Mouse (Mus musculus): ENCODE data around the gene Taf3. TPM values are rescaled to one million over a fixed set of nuclear protein-coding genes. Genes with fewer than 3 reads are reported as not detected.

Taf3 gene
- polyA plus RNA-seq, 1 experiment = 6.9 TPM

GRCm38 (mm10) chr2:9958011-9958410 lies 90.4 kb downstream of the Taf3 start:
- 90% methylated on average over 6 of the region's 6 CpGs for WGBS

GRCm38 (mm10) chr2:9956546-9956945 lies 91.8 kb downstream of the Taf3 start:
- WGBS = 39% methylated on average over 2 of the region's 2 CpGs
- Histone ChIP-seq H3K27me3 (ENCODE audit: control insufficient read depth, insufficient read depth, low read length) (no peaks in the 10 kb centered on the region), H3K4me3 (ENCODE audit: low read depth, low read length) (no peak overlapping the region), H3K36me3 (ENCODE audit: control insufficient read depth, insufficient read depth, low read length) (peaks cover 2% of the 10 kb centered on the region; the same call in 1 of the 2 replicates), H3K4me1 (ENCODE audit: control insufficient read depth, insufficient read depth, insufficient read length, low read length) (no peaks in the 10 kb centered on the region; the same call in 1 of the 2 replicates), H3K27ac (ENCODE audit: insufficient read depth, low read depth, low read length) (no peak overlapping the region)
- no peak for TF ChIP-seq POLR2A (IDR thresholded peaks at IDR 0.05; ENCODE audit: low read depth, low read length)
- TF ChIP-seq CTCF (IDR thresholded peaks at IDR 0.05; ENCODE audit: extremely low read depth, insufficient read length, insufficient replicate concordance, low read depth, low read length) = no peak

More at GRCm38 (mm10) chr2:9958011-9958410, 90.4 kb downstream of the Taf3 start:
- H3K4me3 ChIP-seq (ENCODE audit: low read depth, low read length) = no peak overlapping the region
- H3K27ac ChIP-seq (ENCODE audit: insufficient read depth, low read depth, low read length) = no peak overlapping the region
- H3K4me1 ChIP-seq (ENCODE audit: control insufficient read depth, insufficient read depth, insufficient read length, low read length) = no peaks in the 10 kb centered on the region; the same call in 1 of the 2 replicates
- no peaks in the 10 kb centered on the region for H3K27me3 ChIP-seq (ENCODE audit: control insufficient read depth, insufficient read depth, low read length)
- TF ChIP-seq CTCF (IDR thresholded peaks at IDR 0.05; ENCODE audit: extremely low read depth, insufficient read length, insufficient replicate concordance, low read depth, low read length) (no peak), POLR2A (IDR thresholded peaks at IDR 0.05; ENCODE audit: low read depth, low read length) (no peak)
- H3K36me3 ChIP-seq (ENCODE audit: control insufficient read depth, insufficient read depth, low read length) = no peaks in the 10 kb centered on the region

- Histone ChIP-seq H3K4me1 (ENCODE audit: control insufficient read depth, insufficient read depth, insufficient read length, low read length) (no peaks in the 10 kb centered on the region; the same call in 1 of the 2 replicates), H3K27ac (ENCODE audit: insufficient read depth, low read depth, low read length) (no peak overlapping the region), H3K36me3 (ENCODE audit: control insufficient read depth, insufficient read depth, low read length) (peaks cover 2% of the 10 kb centered on the region; the same call in 1 of the 2 replicates), H3K4me3 (ENCODE audit: low read depth, low read length) (no peak overlapping the region), H3K27me3 (ENCODE audit: control insufficient read depth, insufficient read depth, low read length) (no peaks in the 10 kb centered on the region)
- TF ChIP-seq CTCF (IDR thresholded peaks at IDR 0.05; ENCODE audit: extremely low read depth, insufficient read length, insufficient replicate concordance, low read depth, low read length) (no peak), POLR2A (IDR thresholded peaks at IDR 0.05; ENCODE audit: low read depth, low read length) (no peak)
- WGBS = 77% methylated on average over 9 of the region's 9 CpGs
These were observed 92.5 kb downstream of the Taf3 start for GRCm38 (mm10) chr2:9955576-9956535.

GRCm38 (mm10) chr2:9946739-9947138 lies 101.7 kb downstream of the Taf3 start:
- Histone ChIP-seq H3K27me3 (ENCODE audit: control insufficient read depth, insufficient read depth, low read length) (no peaks in the 10 kb centered on the region), H3K27ac (ENCODE audit: insufficient read depth, low read depth, low read length) (no peak overlapping the region), H3K4me3 (ENCODE audit: low read depth, low read length) (no peak overlapping the region), H3K36me3 (ENCODE audit: control insufficient read depth, insufficient read depth, low read length) (0 out of 2 replicates have a peak, but pooled peaks cover 2% of the 10 kb centered on the region), H3K4me1 (ENCODE audit: control insufficient read depth, insufficient read depth, insufficient read length, low read length) (no peaks in the 10 kb centered on the region)
- 88% methylated on average over 3 of the region's 3 CpGs for WGBS
- TF ChIP-seq POLR2A (IDR thresholded peaks at IDR 0.05; ENCODE audit: low read depth, low read length) (no peak), CTCF (IDR thresholded peaks at IDR 0.05; ENCODE audit: extremely low read depth, insufficient read length, insufficient replicate concordance, low read depth, low read length) (no peak)

GRCm38 (mm10) chr2:9945611-9946010 lies 102.8 kb downstream of the Taf3 start:
- no peaks in the 10 kb centered on the region for H3K27me3 ChIP-seq (ENCODE audit: control insufficient read depth, insufficient read depth, low read length)
- H3K4me1 ChIP-seq (ENCODE audit: control insufficient read depth, insufficient read depth, insufficient read length, low read length) = no peaks in the 10 kb centered on the region
- no peak overlapping the region for H3K4me3 ChIP-seq (ENCODE audit: low read depth, low read length)
- no peak for TF ChIP-seq CTCF (IDR thresholded peaks at IDR 0.05; ENCODE audit: extremely low read depth, insufficient read length, insufficient replicate concordance, low read depth, low read length)
- no peak for TF ChIP-seq POLR2A (IDR thresholded peaks at IDR 0.05; ENCODE audit: low read depth, low read length)
- 91% methylated on average over 4 of the region's 4 CpGs for WGBS
- H3K36me3 ChIP-seq (ENCODE audit: control insufficient read depth, insufficient read depth, low read length) = 0 out of 2 replicates have a peak, but pooled peaks cover 2% of the 10 kb centered on the region
- no peak overlapping the region for H3K27ac ChIP-seq (ENCODE audit: insufficient read depth, low read depth, low read length)

- H3K36me3 ChIP-seq (ENCODE audit: control insufficient read depth, insufficient read depth, low read length) = peaks cover 4% of the 10 kb centered on the region; the same call in 1 of the 2 replicates
- TF ChIP-seq POLR2A (IDR thresholded peaks at IDR 0.05; ENCODE audit: low read depth, low read length) = no peak
- 85% methylated on average over 1 of the region's 1 CpGs for WGBS
- H3K4me3 ChIP-seq (ENCODE audit: low read depth, low read length) = no peak overlapping the region
- H3K27ac ChIP-seq (ENCODE audit: insufficient read depth, low read depth, low read length) = no peak overlapping the region
- no peaks in the 10 kb centered on the region for H3K4me1 ChIP-seq (ENCODE audit: control insufficient read depth, insufficient read depth, insufficient read length, low read length)
- no peaks in the 10 kb centered on the region for H3K27me3 ChIP-seq (ENCODE audit: control insufficient read depth, insufficient read depth, low read length)
These were observed 105.4 kb downstream of the Taf3 start for GRCm38 (mm10) chr2:9943011-9943410.

- no peak for TF ChIP-seq CTCF (IDR thresholded peaks at IDR 0.05; ENCODE audit: extremely low read depth, insufficient read length, insufficient replicate concordance, low read depth, low read length)
- no peak for TF ChIP-seq POLR2A (IDR thresholded peaks at IDR 0.05; ENCODE audit: low read depth, low read length)
- Histone ChIP-seq H3K27ac (ENCODE audit: insufficient read depth, low read depth, low read length) (no peak overlapping the region), H3K4me1 (ENCODE audit: control insufficient read depth, insufficient read depth, insufficient read length, low read length) (no peaks in the 10 kb centered on the region), H3K4me3 (ENCODE audit: low read depth, low read length) (no peak overlapping the region), H3K36me3 (ENCODE audit: control insufficient read depth, insufficient read depth, low read length) (peaks cover 4% of the 10 kb centered on the region; the same call in 1 of the 2 replicates), H3K27me3 (ENCODE audit: control insufficient read depth, insufficient read depth, low read length) (no peaks in the 10 kb centered on the region)
- WGBS = 88% methylated on average over 4 of the region's 4 CpGs
These were observed 109.1 kb downstream of the Taf3 start for GRCm38 (mm10) chr2:9939250-9939649.
